Mouse (Mus musculus) gastrocnemius, postnatal 36 days (tissue): ENCODE results near the gene Slc6a13. TPM values are rescaled to one million over a fixed set of nuclear protein-coding genes. Genes with fewer than 3 reads are reported as not detected.

ENCODE experiments used
- DNase-seq, 2 experiments: peaks; one replicate each; pipeline ENCODE4 v3.0.0; 2022
- intact Hi-C: fragments of 180-260 bp; cut with DNase I; formaldehyde crosslinking; loops from one replicate; pipeline ENCODE4 v1.15.1; 2025
- microRNA-seq, 2 experiments: library from miRNA; unstranded; fragments of <30 nt; microRNA quantifications; one replicate each; pipeline ENCODE4 v1.2.0; 2021
- total RNA-seq, 2 experiments: library from RNA; stranded (reverse); gene quantifications; 2 replicates each; pipeline ENCODE4 v1.2.3; 2021

Slc6a13 gene
- total RNA-seq, 2 experiments from 2014 or later, result 0.23 to 0.32 TPM

GRCm38 (mm10) chr6:121367099-121367498 lies 67.1 kb downstream of the Slc6a13 start:
- intact Hi-C loops, result loop anchor here (2.0 to 10.0 kb wide), 3 partner anchors 28 to 168 kb away; no protein-coding TSS in a partner anchor
- DNase-seq, result no peak

GRCm38 (mm10) chr6:121371197-121371980 lies 71.4 kb downstream of the Slc6a13 start:
- intact Hi-C loops, result no loop called here
- no peak for DNase-seq

- intact Hi-C loops, result no loop called here
- no peak for DNase-seq
Measured at GRCm38 (mm10) chr6:121376159-121376558, 76.1 kb downstream of the Slc6a13 start.

- intact Hi-C loops, result no loop called here
- DNase-seq, result no peak
Measured at GRCm38 (mm10) chr6:121378256-121378655, 78.2 kb downstream of the Slc6a13 start.

GRCm38 (mm10) chr6:121380576-121380975 lies 80.5 kb downstream of the Slc6a13 start:
- DNase-seq, result no peak
- intact Hi-C loops, result no loop called here

- intact Hi-C loops, result no loop called here
- no peak for DNase-seq
Measured at GRCm38 (mm10) chr6:121382071-121382470, 82.0 kb downstream of the Slc6a13 start.

GRCm38 (mm10) chr6:121385397-121385796 lies 85.4 kb downstream of the Slc6a13 start:
- intact Hi-C loops, result no loop called here
- no peak for DNase-seq

Small RNA genes lying within 50 kb of the gene (microRNA-seq; reads per million reads assigned to microRNA genes)
- gene Gm24855, result 0 reads per million in 2 experiments

Other genes starting within 250 kb of the Slc6a13 start
- gene Mical3, start 169.2 kb upstream of the Slc6a13 start, total RNA-seq, result 10 to 100 TPM; 49.6 to 54.7 TPM
- gene Pex26, start 116.6 kb upstream of the Slc6a13 start, total RNA-seq, result 1 to 10 TPM; 2.2 to 2.9 TPM
- 100 to 1,000 TPM; 183 to 207 TPM for gene Tuba8, start 89.5 kb upstream of the Slc6a13 start, total RNA-seq
- 1 to 10 TPM in 1 of 2 experiments, under 1 TPM in 1; 0.48 to 1.2 TPM for gene Usp18, start 54.3 kb upstream of the Slc6a13 start, total RNA-seq
- under 1 TPM in 1 of 2 experiments, not detected in 1; 0.42 TPM for gene Slc6a12, start 42.8 kb downstream of the Slc6a13 start, total RNA-seq
- gene Iqsec3, start 173.5 kb downstream of the Slc6a13 start, total RNA-seq, result under 1 TPM; 0.52 to 0.64 TPM